Mouse (Mus musculus) heart, embryonic 14.5 days (tissue): ENCODE measurements around the gene Slc27a5. TPM values are rescaled to one million over a fixed set of nuclear protein-coding genes. Genes with fewer than 3 reads are reported as not detected.

Source experiments
- ATAC-seq: fragments of 200-750 bp; cut with Nextera tagmentation; 2 replicates; pipeline ENCODE4 v1.8.0; 2017; ENCODE audit warnings: low read depth, moderate TSS enrichment; ENCODE audit not compliant: insufficient number of reproducible peaks, insufficient read depth, low FRiP score
- H3K27ac ChIP-seq, 2 experiments: fragments of 200-500 bp in 1 of 2; fragments of 300-500 bp in 1 of 2; sonication (generic) in 1 of 2; replicated peaks in 1 of 2; 2 replicates each; pipeline ENCODE4 v1.5.1; 2012 to 2014; ENCODE audit warnings: low read depth in 2 of 2, low read length in 2 of 2, control low read depth in 1 of 2, mild to moderate bottlenecking in 1 of 2, mixed read lengths in 1 of 2; ENCODE audit not compliant: control insufficient read depth in 1 of 2, insufficient read depth in 1 of 2
- H3K27me3 ChIP-seq: fragments of 300-500 bp; sonication (generic); 2 replicates; pipeline ENCODE4 v1.6.1; 2014; ENCODE audit warnings: mild to moderate bottlenecking, low read length, control low read depth; ENCODE audit not compliant: control insufficient read depth, insufficient read depth
- H3K36me3 ChIP-seq: fragments of 300-500 bp; sonication (generic); 2 replicates; pipeline ENCODE4 v1.6.1; 2014; ENCODE audit warnings: mild to moderate bottlenecking, control low read depth, low read length, mixed read lengths; ENCODE audit not compliant: control insufficient read depth, insufficient read depth
- H3K4me1 ChIP-seq, 2 experiments: fragments of 200-500 bp in 1 of 2; fragments of 300-500 bp in 1 of 2; sonication (generic) in 1 of 2; 2 replicates each; pipeline ENCODE4 v1.6.1; 2012 to 2014; ENCODE audit warnings: low read length in 2 of 2, control low read depth in 1 of 2, mixed read lengths in 1 of 2; ENCODE audit not compliant: control insufficient read depth in 2 of 2, insufficient read depth in 2 of 2
- H3K4me2 ChIP-seq: fragments of 300-500 bp; sonication (generic); 2 replicates; pipeline ENCODE4 v1.6.1; 2014; ENCODE audit warnings: mild to moderate bottlenecking, low read length
- H3K4me3 ChIP-seq, 2 experiments: fragments of 200-500 bp in 1 of 2; fragments of 300-500 bp in 1 of 2; sonication (generic) in 1 of 2; 2 replicates each; pipeline ENCODE4 v1.5.1; 2012 to 2014; ENCODE audit warnings: low read length in 2 of 2, mild to moderate bottlenecking in 2 of 2, control low read depth in 1 of 2, low read depth in 1 of 2, moderate library complexity in 1 of 2; ENCODE audit not compliant: control insufficient read depth in 1 of 2, insufficient read depth in 1 of 2
- H3K9ac ChIP-seq: fragments of 300-500 bp; sonication (generic); 2 replicates; pipeline ENCODE4 v1.6.1; 2014; ENCODE audit warnings: mild to moderate bottlenecking, low read length
- H3K9me3 ChIP-seq: fragments of 300-500 bp; sonication (generic); 2 replicates; pipeline ENCODE4 v1.6.1; 2016; ENCODE audit warnings: low read length, control low read depth; ENCODE audit not compliant: control insufficient read depth
- WGBS: fragments of 180-500 bp; shearing (Covaris S2); extraction: QIAGEN DNeasy Blood & Tissue Kit; methylation state at CpG from one replicate; pipeline ENCODE4 v1.1.7; 2014; 5-methylcytosine and 5-hydroxymethylcytosine counted together
- polyA plus RNA-seq: library from polyadenylated mRNA; unstranded; fragments of >200 nt; fragmentation: Nextera tagmentation; extraction: Ambion mirVana; gene quantifications from 2 replicates; pipeline ENCODE4 v1.2.1, GENCODE M21; 2014

The Slc27a5 gene
- polyA plus RNA-seq, 1 experiment from 2014 or later = not detected

DNA sequence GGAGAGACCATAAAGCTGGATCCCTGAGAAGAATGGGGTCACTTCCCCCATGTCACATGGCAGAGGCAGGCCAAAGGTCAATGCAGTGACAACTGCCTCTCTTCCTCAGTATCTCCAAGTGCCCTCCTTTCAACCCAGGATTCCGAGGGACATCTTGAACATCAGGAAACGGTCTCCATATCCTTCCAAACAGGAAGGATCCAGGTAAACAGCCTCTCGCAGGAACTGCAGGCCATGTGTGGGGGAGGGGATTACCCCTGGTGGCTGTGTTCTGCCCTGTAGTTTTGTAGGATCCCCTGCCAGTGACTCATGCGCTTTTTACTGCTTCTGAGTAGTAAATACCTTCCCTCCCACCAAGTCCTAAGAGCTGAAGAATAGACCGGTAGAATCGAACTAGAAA is 18.2 kb downstream of the Slc27a5 start:
- no peak overlapping the region for H3K4me3 ChIP-seq
- H3K9ac ChIP-seq = no peak overlapping the region
- WGBS = 63% methylated on average over 6 of the region's 6 CpGs
- no peak overlapping the region for H3K4me2 ChIP-seq
- H3K36me3 ChIP-seq = peaks cover 7% of the 10 kb centered on the region; the same call in 1 of the 2 replicates
- peaks cover 9% of the 10 kb centered on the region in 2 experiments for H3K4me1 ChIP-seq
- no peak overlapping the region for H3K27ac ChIP-seq
- no peaks in the 10 kb centered on the region for H3K9me3 ChIP-seq
- no peak for ATAC-seq
- H3K27me3 ChIP-seq = no peaks in the 10 kb centered on the region

GRCm38 (mm10) chr7:12978931-12979722 is 18.9 kb downstream of the Slc27a5 start:
- no peaks in the 10 kb centered on the region for H3K9me3 ChIP-seq
- no peak overlapping the region for H3K4me3 ChIP-seq
- peak overlapping the region; percentile 91 for H3K4me2 ChIP-seq
- peak overlapping the region in 1 of 2 experiments; percentile 93; a peak in 3 of 4 replicates for H3K27ac ChIP-seq
- peak overlapping the region; percentile 86 for H3K9ac ChIP-seq
- 81% methylated on average over 18 of the region's 18 CpGs for WGBS
- H3K36me3 ChIP-seq = peaks cover 7% of the 10 kb centered on the region; the same call in 1 of the 2 replicates
- peaks cover 9% of the 10 kb centered on the region in 2 experiments for H3K4me1 ChIP-seq
- no peak for ATAC-seq
- H3K27me3 ChIP-seq = no peaks in the 10 kb centered on the region

GRCm38 (mm10) chr7:12977682-12978389 is 20.2 kb downstream of the Slc27a5 start, which contains the start of gene Zfp446:
TSS of gene Zfp446 (plus strand) at chr7:12977848.
- ATAC-seq = peak; percentile 98
- Histone ChIP-seq H3K4me2 (peak within 1 kb of the TSS; percentile 91), H3K4me1 (peaks cover 9% of the 10 kb centered on the region in 2 experiments), H3K9me3 (no peaks in the 10 kb centered on the region), H3K4me3 (peak within 1 kb of the TSS; percentile 68 to 92), H3K36me3 (peaks cover 13% of the 10 kb centered on the region), H3K27ac (peak within 1 kb of the TSS; percentile 93 to 98), H3K27me3 (no peaks in the 10 kb centered on the region), H3K9ac (peak within 1 kb of the TSS; percentile 86)
- under 1% methylated on average over 47 of the region's 49 CpGs for WGBS

DNA sequence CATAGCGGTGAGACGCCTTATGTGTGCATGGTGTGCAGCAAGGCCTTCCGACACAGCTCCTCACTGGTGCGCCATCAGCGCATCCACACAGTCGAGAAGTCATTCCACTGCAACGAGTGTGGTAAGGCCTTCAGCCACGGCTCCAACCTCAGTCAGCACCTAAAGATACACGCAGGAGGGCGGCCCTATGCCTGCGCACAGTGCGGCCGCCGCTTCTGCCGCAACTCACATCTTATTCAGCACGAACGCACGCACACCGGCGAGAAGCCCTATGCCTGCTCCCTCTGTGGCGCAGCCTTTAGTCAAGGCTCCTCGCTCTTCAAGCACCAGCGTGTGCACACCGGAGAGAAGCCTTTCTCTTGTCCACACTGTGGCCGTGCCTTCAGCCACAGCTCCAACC is 27.1 kb downstream of the Slc27a5 start:
- no peak for ATAC-seq
- no peak overlapping the region for H3K9ac ChIP-seq
- peaks cover 0 to 12% of the 10 kb centered on the region in 2 experiments; a peak in 2 of 4 replicates for H3K4me1 ChIP-seq
- no peaks in the 10 kb centered on the region for H3K27me3 ChIP-seq
- peaks cover 46% of the 10 kb centered on the region for H3K36me3 ChIP-seq
- no peak overlapping the region for H3K4me2 ChIP-seq
- no peak overlapping the region for H3K27ac ChIP-seq
- WGBS = 90% methylated on average over 25 of the region's 25 CpGs
- no peak overlapping the region for H3K4me3 ChIP-seq
- no peaks in the 10 kb centered on the region for H3K9me3 ChIP-seq

GRCm38 (mm10) chr7:12966104-12966845 is 31.7 kb downstream of the Slc27a5 start:
- Histone ChIP-seq H3K4me1 (peaks cover 5 to 16% of the 10 kb centered on the region in 2 experiments), H3K36me3 (peaks cover 27% of the 10 kb centered on the region), H3K4me2 (peak overlapping the region; percentile 94), H3K27me3 (no peaks in the 10 kb centered on the region), H3K9ac (peak overlapping the region; percentile 97), H3K27ac (peak overlapping the region; percentile 86 to 87), H3K9me3 (no peaks in the 10 kb centered on the region), H3K4me3 (peak overlapping the region; percentile 92 to 95)
- peak; percentile 42 for ATAC-seq
- WGBS = under 1% methylated on average over 28 of the region's 29 CpGs

DNA sequence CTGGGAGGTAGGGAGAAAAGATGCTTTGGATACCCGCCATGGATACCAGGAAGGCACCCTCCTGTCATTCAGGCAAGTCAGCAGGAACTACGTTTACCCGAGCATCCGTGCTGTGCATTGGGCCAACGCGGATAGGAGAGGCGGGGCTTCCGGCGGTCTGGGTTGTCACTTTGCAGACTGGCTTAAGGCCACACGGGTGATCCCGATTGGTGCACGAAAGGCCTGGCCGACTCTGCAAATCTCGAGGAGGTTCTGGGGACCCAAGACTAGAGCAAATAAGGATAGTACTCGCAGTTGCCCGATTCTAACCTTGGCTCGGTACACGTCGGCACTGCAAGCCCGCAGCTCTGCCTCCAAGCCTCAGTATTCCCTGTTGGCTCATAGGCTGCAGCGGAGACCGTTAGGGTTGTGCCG is 32.3 kb downstream of the Slc27a5 start, which contains the start of gene Zfp324:
Gene Zfp324 (plus strand): TSS at position 161 of the 414 bp plus-strand sequence.
- peaks cover 5 to 16% of the 10 kb centered on the region in 2 experiments for H3K4me1 ChIP-seq
- ATAC-seq = peak; percentile 83
- no peaks in the 10 kb centered on the region for H3K27me3 ChIP-seq
- H3K9me3 ChIP-seq = no peaks in the 10 kb centered on the region
- H3K27ac ChIP-seq = peak within 1 kb of the TSS; percentile 86 to 87
- peak within 1 kb of the TSS; percentile 94 for H3K4me2 ChIP-seq
- peaks cover 21% of the 10 kb centered on the region for H3K36me3 ChIP-seq
- WGBS = under 1% methylated on average over 23 of the region's 23 CpGs
- peak within 1 kb of the TSS; percentile 92 to 95 for H3K4me3 ChIP-seq
- peak within 1 kb of the TSS; percentile 97 for H3K9ac ChIP-seq
